Mouse (Mus musculus): ENCODE results near the gene Actb. TPM values are rescaled to one million over a fixed set of nuclear protein-coding genes. Genes with fewer than 3 reads are reported as not detected.

Actb gene
- polyA plus RNA-seq, 1 experiment: 3,823 TPM

DNA sequence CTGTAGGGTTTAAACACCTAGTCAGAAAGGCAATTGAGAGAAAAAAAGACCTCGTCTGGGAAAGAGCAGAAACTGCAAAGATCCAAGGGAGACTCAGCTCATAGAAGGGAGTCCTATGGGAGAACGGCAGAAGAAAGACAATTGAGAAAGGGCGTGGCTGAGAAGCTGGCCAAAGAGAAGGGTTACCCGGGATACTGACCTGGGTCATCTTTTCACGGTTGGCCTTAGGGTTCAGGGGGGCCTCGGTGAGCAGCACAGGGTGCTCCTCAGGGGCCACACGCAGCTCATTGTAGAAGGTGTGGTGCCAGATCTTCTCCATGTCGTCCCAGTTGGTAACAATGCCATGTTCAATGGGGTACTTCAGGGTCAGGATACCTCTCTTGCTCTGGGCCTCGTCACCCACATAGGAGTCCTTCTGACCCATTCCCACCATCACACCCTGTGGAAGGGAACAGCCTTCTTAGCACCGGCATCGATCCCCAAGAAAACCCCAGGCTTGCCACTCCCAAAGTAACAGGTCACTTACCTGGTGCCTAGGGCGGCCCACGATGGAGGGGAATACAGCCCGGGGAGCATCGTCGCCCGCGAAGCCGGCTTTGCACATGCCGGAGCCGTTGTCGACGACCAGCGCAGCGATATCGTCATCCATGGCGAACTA is 1.4 kb downstream of the Actb start:
- peak overlapping the region; percentile 85 for H3K9ac ChIP-seq (ENCODE audit: low read depth, poor library complexity, severe bottlenecking)
- H3K4me1 ChIP-seq (ENCODE audit: control insufficient read depth, insufficient read depth, low read length): peaks cover 6% of the 10 kb centered on the region
- H3K27ac ChIP-seq (ENCODE audit: insufficient read depth, low read length): peak overlapping the region; percentile 50
- H3K4me3 ChIP-seq (ENCODE audit: low read depth, low read length): peak overlapping the region; percentile 82
- peaks cover 34% of the 10 kb centered on the region for H3K36me3 ChIP-seq (ENCODE audit: control insufficient read depth, insufficient read depth, low read length, poor library complexity, severe bottlenecking)
- TF ChIP-seq EP300 (IDR thresholded peaks at IDR 0.05; ENCODE audit: insufficient read depth, low read depth, low read length) (no peak), CTCF (IDR thresholded peaks at IDR 0.05; ENCODE audit: low read depth, low read length) (no peak), POLR2A (IDR thresholded peaks at IDR 0.05; ENCODE audit: insufficient read depth, low read length) (no peak)
- H3K27me3 ChIP-seq (ENCODE audit: control insufficient read depth, insufficient read depth, low read length, poor library complexity, severe bottlenecking): no peaks in the 10 kb centered on the region
- H3K9me3 ChIP-seq (replicated peaks; ENCODE audit: control insufficient read depth, insufficient read depth, low read length, poor library complexity, severe bottlenecking): no peaks in the 10 kb centered on the region

- peaks cover 36% of the 10 kb centered on the region for H3K36me3 ChIP-seq (ENCODE audit: control insufficient read depth, insufficient read depth, low read length, poor library complexity, severe bottlenecking)
- H3K9ac ChIP-seq (ENCODE audit: low read depth, poor library complexity, severe bottlenecking): peak overlapping the region; percentile 85
- H3K9me3 ChIP-seq (replicated peaks; ENCODE audit: control insufficient read depth, insufficient read depth, low read length, poor library complexity, severe bottlenecking): no peaks in the 10 kb centered on the region
- peak overlapping the region; percentile 82; the same call in 1 of the 2 replicates for H3K4me3 ChIP-seq (ENCODE audit: low read depth, low read length)
- H3K4me1 ChIP-seq (ENCODE audit: control insufficient read depth, insufficient read depth, low read length): peaks cover 3% of the 10 kb centered on the region
- H3K27ac ChIP-seq (ENCODE audit: insufficient read depth, low read length): peak overlapping the region; percentile 50
- H3K27me3 ChIP-seq (ENCODE audit: control insufficient read depth, insufficient read depth, low read length, poor library complexity, severe bottlenecking): no peaks in the 10 kb centered on the region
- TF ChIP-seq CTCF (IDR thresholded peaks at IDR 0.05; ENCODE audit: low read depth, low read length) (no peak), POLR2A (IDR thresholded peaks at IDR 0.05; ENCODE audit: insufficient read depth, low read length) (no peak), EP300 (IDR thresholded peaks at IDR 0.05; ENCODE audit: insufficient read depth, low read depth, low read length) (no peak)
These were observed 2.1 kb downstream of the Actb start for GRCm38 (mm10) chr5:142904208-142905037.

GRCm38 (mm10) chr5:142903470-142904207 is 2.9 kb downstream of the Actb start:
- Histone ChIP-seq H3K9ac (ENCODE audit: low read depth, poor library complexity, severe bottlenecking) (no peak overlapping the region), H3K9me3 (replicated peaks; ENCODE audit: control insufficient read depth, insufficient read depth, low read length, poor library complexity, severe bottlenecking) (no peaks in the 10 kb centered on the region), H3K4me1 (ENCODE audit: control insufficient read depth, insufficient read depth, low read length) (peaks cover 1% of the 10 kb centered on the region), H3K4me3 (ENCODE audit: low read depth, low read length) (no peak overlapping the region), H3K27ac (ENCODE audit: insufficient read depth, low read length) (no peak overlapping the region; the same call in 1 of the 2 replicates), H3K27me3 (ENCODE audit: control insufficient read depth, insufficient read depth, low read length, poor library complexity, severe bottlenecking) (no peaks in the 10 kb centered on the region), H3K36me3 (ENCODE audit: control insufficient read depth, insufficient read depth, low read length, poor library complexity, severe bottlenecking) (peaks cover 36% of the 10 kb centered on the region)
- TF ChIP-seq POLR2A (IDR thresholded peaks at IDR 0.05; ENCODE audit: insufficient read depth, low read length): no peak
- no peak for TF ChIP-seq EP300 (IDR thresholded peaks at IDR 0.05; ENCODE audit: insufficient read depth, low read depth, low read length)
- no peak for TF ChIP-seq CTCF (IDR thresholded peaks at IDR 0.05; ENCODE audit: low read depth, low read length)

DNA sequence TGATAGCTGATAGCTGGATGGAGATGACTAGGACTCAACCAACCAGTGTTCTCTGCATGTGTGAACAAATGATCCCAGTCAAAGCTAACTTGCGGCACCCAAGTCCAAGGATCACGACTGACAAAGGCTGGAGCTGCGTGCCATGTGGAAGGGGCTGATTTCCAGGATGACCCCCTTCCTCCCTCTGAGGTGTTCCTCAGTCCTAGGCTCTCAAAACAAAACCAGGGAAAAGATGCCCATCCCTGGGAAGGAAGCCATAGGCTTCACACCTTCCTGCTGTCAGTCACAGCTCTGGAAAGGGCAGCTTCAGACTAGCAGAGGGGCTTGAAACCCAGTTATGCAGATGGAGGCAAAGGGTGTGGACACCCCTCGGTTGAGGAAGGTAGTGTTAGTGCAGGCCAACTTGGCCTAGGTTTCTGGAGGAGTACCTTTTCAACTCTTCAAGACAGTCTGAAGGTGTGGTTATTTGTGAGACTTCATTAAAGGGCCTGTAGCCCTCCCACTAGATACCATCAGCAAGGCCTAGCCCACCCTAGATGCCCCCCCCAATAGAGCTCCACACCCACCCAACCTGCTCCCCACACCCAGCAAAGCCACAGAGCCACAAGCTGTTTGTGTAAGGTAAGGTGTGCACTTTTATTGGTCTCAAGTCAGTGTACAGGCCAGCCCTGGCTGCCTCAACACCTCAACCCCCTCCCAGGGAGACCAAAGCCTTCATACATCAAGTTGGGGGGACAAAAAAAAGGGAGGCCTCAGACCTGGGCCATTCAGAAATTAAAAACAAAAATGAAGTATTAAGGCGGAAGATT is 3.8 kb downstream of the Actb start:
- Histone ChIP-seq H3K4me3 (ENCODE audit: low read depth, low read length) (no peak overlapping the region), H3K9ac (ENCODE audit: low read depth, poor library complexity, severe bottlenecking) (no peak overlapping the region), H3K4me1 (ENCODE audit: control insufficient read depth, insufficient read depth, low read length) (peaks cover 1% of the 10 kb centered on the region), H3K27ac (ENCODE audit: insufficient read depth, low read length) (no peak overlapping the region), H3K27me3 (ENCODE audit: control insufficient read depth, insufficient read depth, low read length, poor library complexity, severe bottlenecking) (no peaks in the 10 kb centered on the region), H3K9me3 (replicated peaks; ENCODE audit: control insufficient read depth, insufficient read depth, low read length, poor library complexity, severe bottlenecking) (no peaks in the 10 kb centered on the region), H3K36me3 (ENCODE audit: control insufficient read depth, insufficient read depth, low read length, poor library complexity, severe bottlenecking) (peaks cover 36% of the 10 kb centered on the region)
- TF ChIP-seq EP300 (IDR thresholded peaks at IDR 0.05; ENCODE audit: insufficient read depth, low read depth, low read length) (no peak), POLR2A (IDR thresholded peaks at IDR 0.05; ENCODE audit: insufficient read depth, low read length) (no peak), CTCF (IDR thresholded peaks at IDR 0.05; ENCODE audit: low read depth, low read length) (no peak)

DNA sequence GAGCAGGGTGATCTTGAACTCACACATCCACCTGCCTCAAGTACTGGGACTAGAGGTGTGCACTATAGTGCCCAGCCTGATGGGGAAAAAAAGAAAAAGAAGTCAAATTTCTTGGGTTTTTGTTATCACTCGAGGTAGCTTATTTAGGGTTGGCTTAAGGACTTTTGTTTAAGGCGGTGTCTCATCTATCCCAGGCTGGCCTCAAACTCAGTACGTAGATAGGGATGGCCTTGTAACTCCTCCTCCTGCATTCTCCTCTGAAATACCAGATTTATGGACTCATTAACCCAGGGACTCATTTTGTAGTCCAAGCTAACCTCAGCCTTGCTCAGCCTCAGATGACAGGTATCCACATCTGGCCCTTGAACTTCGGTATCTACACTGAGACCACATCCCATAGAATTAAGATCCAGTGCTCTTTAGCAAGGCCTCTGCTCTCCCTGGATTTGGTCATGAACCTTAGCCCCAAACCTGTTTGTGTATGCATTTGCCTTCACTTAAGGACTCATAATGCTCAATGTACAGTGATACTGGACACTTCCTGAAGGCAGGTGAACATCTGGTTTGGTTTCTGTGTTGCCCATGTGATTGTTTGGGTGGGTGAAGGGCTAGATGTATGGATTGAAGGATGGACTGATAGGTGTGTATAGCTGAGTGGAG is 4.6 kb downstream of the Actb start:
- no peaks in the 10 kb centered on the region for H3K27me3 ChIP-seq (ENCODE audit: control insufficient read depth, insufficient read depth, low read length, poor library complexity, severe bottlenecking)
- H3K36me3 ChIP-seq (ENCODE audit: control insufficient read depth, insufficient read depth, low read length, poor library complexity, severe bottlenecking): peaks cover 36% of the 10 kb centered on the region
- no peaks in the 10 kb centered on the region for H3K9me3 ChIP-seq (replicated peaks; ENCODE audit: control insufficient read depth, insufficient read depth, low read length, poor library complexity, severe bottlenecking)
- H3K9ac ChIP-seq (ENCODE audit: low read depth, poor library complexity, severe bottlenecking): no peak overlapping the region
- TF ChIP-seq CTCF (IDR thresholded peaks at IDR 0.05; ENCODE audit: low read depth, low read length) (no peak), EP300 (IDR thresholded peaks at IDR 0.05; ENCODE audit: insufficient read depth, low read depth, low read length) (no peak)
- H3K27ac ChIP-seq (ENCODE audit: insufficient read depth, low read length): no peak overlapping the region
- no peaks in the 10 kb centered on the region for H3K4me1 ChIP-seq (ENCODE audit: control insufficient read depth, insufficient read depth, low read length)
- no peak overlapping the region for H3K4me3 ChIP-seq (ENCODE audit: low read depth, low read length)
